Mouse (Mus musculus) C2C12 (cell line): ENCODE data around the gene Trim15. TPM values are rescaled to one million over a fixed set of nuclear protein-coding genes. Genes with fewer than 3 reads are reported as not detected.

Experiments
- H3K27me3 ChIP-seq: one replicate; pipeline ENCODE4 v1.6.1; 2011; ENCODE audit not compliant: control insufficient read depth, insufficient read depth, insufficient read length
- H3K36me3 ChIP-seq: one replicate; pipeline ENCODE4 v1.6.1; 2011; ENCODE audit not compliant: control insufficient read depth, insufficient read depth
- H3K4me3 ChIP-seq: one replicate; pipeline ENCODE4 v1.5.1; 2011; ENCODE audit warnings: mild to moderate bottlenecking, control low read depth; ENCODE audit not compliant: poor library complexity, insufficient read depth, severe bottlenecking
- H3K79me2 ChIP-seq: one replicate; pipeline ENCODE4 v1.6.1; 2011; ENCODE audit not compliant: control insufficient read depth, insufficient read depth
- H3K79me3 ChIP-seq: one replicate; pipeline ENCODE4 v1.6.1; 2011; ENCODE audit warnings: low read depth, control low read depth
- H3ac ChIP-seq: one replicate; pipeline ENCODE3; 2011; ENCODE audit warnings: low read depth; ENCODE audit not compliant: control insufficient read depth, insufficient read length
- CEBPB ChIP-seq: IDR thresholded peaks from one replicate; pipeline ENCODE4 v1.6.1; 2011; ENCODE audit warnings: low read depth, mild to moderate bottlenecking, control low read depth, moderate library complexity
- CTCF ChIP-seq: IDR thresholded peaks from one replicate; pipeline ENCODE4 v1.5.1; 2011; ENCODE audit not compliant: control insufficient read depth, insufficient read depth, insufficient read length
- FOSL1 ChIP-seq: IDR thresholded peaks from one replicate; pipeline ENCODE4 v1.8.0; 2011; ENCODE audit warnings: mild to moderate bottlenecking, low read length; ENCODE audit not compliant: poor library complexity, insufficient read depth, severe bottlenecking
- MAX ChIP-seq: IDR thresholded peaks from one replicate; pipeline ENCODE4 v1.6.1; 2011; ENCODE audit warnings: mild to moderate bottlenecking, control low read depth
- MYOD1 ChIP-seq: IDR thresholded peaks from one replicate; pipeline ENCODE4 v1.6.1; 2011; ENCODE audit warnings: low read depth; ENCODE audit not compliant: control insufficient read depth, insufficient read length
- MYOG ChIP-seq: IDR thresholded peaks from one replicate; pipeline ENCODE4 v1.6.1; 2011; ENCODE audit not compliant: control insufficient read depth, insufficient read length; ENCODE audit errors: extremely low read depth
- USF1 ChIP-seq: IDR thresholded peaks from one replicate; pipeline ENCODE4 v1.6.1; 2011; ENCODE audit warnings: low read depth, mild to moderate bottlenecking, control low read depth, moderate library complexity
- polyA plus RNA-seq: library from polyadenylated mRNA; unstranded; fragments of >200 nt; fragmentation: generic; extraction: Trizol; gene quantifications from one replicate; pipeline ENCODE4 v1.2.1, GENCODE M21; 2012; ENCODE audit warnings: missing spikeins

Gene Trim15
- polyA plus RNA-seq, 1 experiment, result 0.04 TPM

DNA sequence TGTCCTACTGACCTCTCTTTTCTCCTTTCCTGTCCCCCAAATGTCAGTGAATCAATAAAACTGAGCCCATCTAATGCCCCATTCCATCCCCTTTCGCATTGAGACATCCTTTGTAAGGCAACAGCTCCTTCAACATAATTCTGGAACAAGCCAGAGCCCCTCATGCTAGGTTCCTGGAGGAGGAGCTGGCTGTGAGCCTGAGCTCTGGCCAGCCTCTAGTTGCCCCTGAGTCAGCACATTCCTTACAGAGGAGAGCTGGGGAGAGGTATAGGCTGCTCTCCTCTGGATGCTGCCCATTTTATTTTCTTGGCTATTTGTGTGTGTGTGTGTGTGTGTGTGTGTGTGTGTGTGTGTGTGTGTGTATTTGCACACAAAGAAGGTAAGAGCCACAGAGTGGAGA, 41.2 kb upstream of the Trim15 start:
- H3K79me3 ChIP-seq, result no peaks in the 10 kb centered on the region
- TF ChIP-seq MYOD1 (no peak), FOSL1 (no peak), CEBPB (no peak), CTCF (no peak), MYOG (no peak), USF1 (no peak), MAX (no peak)
- peaks cover 22% of the 10 kb centered on the region for H3K27me3 ChIP-seq
- H3K36me3 ChIP-seq, result no peaks in the 10 kb centered on the region
- no peak overlapping the region for H3K4me3 ChIP-seq
- H3K79me2 ChIP-seq, result no peaks in the 10 kb centered on the region
- H3ac ChIP-seq, result no peak overlapping the region

DNA sequence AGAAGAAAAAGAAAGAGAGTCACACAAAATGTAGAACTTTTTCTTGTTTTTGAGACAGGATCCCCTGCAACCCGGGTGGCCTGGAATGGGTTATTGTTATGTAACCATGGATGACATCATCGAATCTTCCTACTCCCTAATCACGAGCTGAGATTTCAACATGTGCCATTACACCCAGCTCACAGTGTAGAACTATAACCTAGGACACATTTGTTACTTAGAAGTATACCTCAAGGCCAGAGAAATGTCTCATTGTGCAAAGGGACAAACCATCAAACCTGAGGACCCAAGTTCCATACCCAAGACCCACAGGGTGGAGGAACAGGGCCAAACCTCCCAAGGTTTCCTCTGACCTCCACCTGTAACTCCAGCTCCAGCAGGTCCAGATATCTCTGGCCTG, 36.6 kb upstream of the Trim15 start:
- peaks cover 16% of the 10 kb centered on the region for H3K27me3 ChIP-seq
- no peak overlapping the region for H3ac ChIP-seq
- TF ChIP-seq MYOG, result no peak
- TF ChIP-seq CEBPB, result no peak
- no peak for TF ChIP-seq USF1
- TF ChIP-seq MYOD1, result no peak
- no peak for TF ChIP-seq CTCF
- H3K36me3 ChIP-seq, result no peaks in the 10 kb centered on the region
- no peaks in the 10 kb centered on the region for H3K79me2 ChIP-seq
- no peaks in the 10 kb centered on the region for H3K79me3 ChIP-seq
- H3K4me3 ChIP-seq, result no peak overlapping the region

DNA sequence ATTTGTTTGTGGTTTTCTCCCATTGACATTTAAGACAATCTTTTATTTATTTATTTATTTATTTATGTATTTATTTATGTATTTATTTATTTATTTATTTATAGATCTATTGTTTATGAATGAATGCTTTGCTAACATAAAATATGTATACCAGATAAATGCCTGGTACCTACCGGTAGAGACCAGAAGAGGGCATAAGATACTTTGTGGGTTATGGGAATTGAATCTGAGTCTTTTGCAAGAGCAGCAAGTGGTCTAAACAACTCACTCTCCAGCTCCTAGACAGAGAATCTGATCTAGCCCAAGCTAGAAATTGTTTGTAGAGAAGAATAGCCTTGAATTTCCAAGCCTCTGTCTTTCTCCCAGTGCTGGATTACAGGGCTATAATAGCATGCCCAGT, 33.7 kb upstream of the Trim15 start:
- Histone ChIP-seq H3K4me3 (no peak overlapping the region), H3K36me3 (no peaks in the 10 kb centered on the region), H3K79me2 (no peaks in the 10 kb centered on the region), H3ac (no peak overlapping the region), H3K27me3 (no peaks in the 10 kb centered on the region), H3K79me3 (no peaks in the 10 kb centered on the region)
- TF ChIP-seq CTCF, result no peak
- no peak for TF ChIP-seq MYOD1
- TF ChIP-seq FOSL1, result no peak
- TF ChIP-seq CEBPB, result no peak
- no peak for TF ChIP-seq MAX
- no peak for TF ChIP-seq USF1
- no peak for TF ChIP-seq MYOG

DNA sequence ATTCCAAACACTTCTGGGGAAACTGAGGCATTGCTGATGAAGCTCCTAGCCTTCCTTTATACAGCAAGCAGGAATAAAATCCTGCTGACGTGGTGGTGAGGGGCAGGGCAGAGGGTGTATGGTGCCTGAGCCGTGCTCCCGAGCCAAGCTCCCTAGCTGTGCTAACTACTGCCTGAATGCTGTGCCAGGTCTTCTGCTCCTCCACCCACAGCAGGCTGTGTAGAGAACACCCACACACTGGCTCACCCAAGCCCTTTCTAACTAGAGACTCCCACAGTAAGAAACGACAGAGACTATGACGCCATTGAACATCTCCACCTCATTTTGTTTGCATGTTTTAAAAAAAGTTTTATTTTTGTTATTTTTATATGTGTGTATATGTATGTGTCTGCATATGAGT, 33.0 kb upstream of the Trim15 start:
- no peaks in the 10 kb centered on the region for H3K79me2 ChIP-seq
- no peaks in the 10 kb centered on the region for H3K27me3 ChIP-seq
- no peak overlapping the region for H3K4me3 ChIP-seq
- TF ChIP-seq MAX, result no peak
- TF ChIP-seq FOSL1, result no peak
- no peak for TF ChIP-seq MYOG
- no peak for TF ChIP-seq CTCF
- no peak for TF ChIP-seq MYOD1
- TF ChIP-seq USF1, result no peak
- no peak for TF ChIP-seq CEBPB
- no peaks in the 10 kb centered on the region for H3K79me3 ChIP-seq
- H3ac ChIP-seq, result no peak overlapping the region
- H3K36me3 ChIP-seq, result no peaks in the 10 kb centered on the region

DNA sequence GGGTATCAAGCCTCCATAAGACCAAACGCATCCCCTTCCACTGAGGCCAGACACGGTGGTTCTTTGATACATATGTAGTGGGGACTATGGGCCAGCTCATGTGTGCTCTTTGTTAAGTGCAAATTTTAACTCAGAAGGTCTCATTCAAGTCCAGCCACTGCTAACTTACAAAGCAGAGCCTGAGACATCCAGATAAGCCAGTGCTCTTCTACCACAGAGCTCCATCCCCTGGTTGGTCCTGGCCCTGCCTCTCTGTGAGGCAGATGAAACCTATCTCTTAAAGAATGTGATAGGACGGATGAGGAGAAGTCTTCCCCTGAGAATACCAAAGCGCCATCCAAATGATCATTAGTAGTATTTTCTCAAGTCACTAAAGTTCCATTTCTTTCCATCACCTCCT, 32.4 kb upstream of the Trim15 start:
- Histone ChIP-seq H3K79me2 (no peaks in the 10 kb centered on the region), H3K79me3 (no peaks in the 10 kb centered on the region), H3K27me3 (no peaks in the 10 kb centered on the region), H3ac (no peak overlapping the region), H3K4me3 (no peak overlapping the region), H3K36me3 (no peaks in the 10 kb centered on the region)
- TF ChIP-seq CTCF, result no peak
- TF ChIP-seq MAX, result no peak
- no peak for TF ChIP-seq FOSL1
- no peak for TF ChIP-seq USF1
- no peak for TF ChIP-seq MYOD1
- TF ChIP-seq CEBPB, result no peak
- no peak for TF ChIP-seq MYOG

DNA sequence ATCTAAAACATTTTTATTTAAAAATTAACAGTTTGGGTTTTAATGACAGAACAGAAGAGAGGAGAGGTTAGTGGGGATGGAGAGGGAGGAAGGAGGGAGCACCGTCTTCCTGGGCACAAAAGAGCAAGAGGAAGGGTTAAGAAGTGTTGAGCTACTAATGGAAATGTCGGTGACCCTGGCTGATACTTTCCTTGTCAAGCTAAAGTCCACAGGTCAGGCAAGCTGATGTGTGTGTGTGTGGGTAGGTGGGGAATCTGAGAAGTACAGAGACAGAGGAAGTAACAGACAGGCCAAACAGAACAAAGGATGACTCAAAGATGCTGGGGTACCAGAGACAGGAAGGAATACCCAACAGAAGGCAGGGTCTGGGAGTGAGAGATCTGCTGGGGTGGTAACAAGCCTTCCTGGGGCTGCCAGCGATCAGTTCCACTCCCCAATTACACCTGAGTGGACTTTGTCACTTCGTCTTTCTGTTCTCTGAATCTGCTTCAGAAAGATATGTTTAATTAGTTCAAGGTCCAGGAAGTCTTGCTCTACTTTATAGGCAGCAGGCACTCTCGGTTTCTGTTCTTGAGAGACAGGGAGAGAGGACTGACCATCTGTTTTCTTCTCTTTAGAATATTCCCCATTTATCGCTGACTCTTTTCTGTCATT, 30.7 kb upstream of the Trim15 start, which contains the start of gene Trim31:
Gene Trim31, plus strand, starts transcription at position 567 of the 654 bp plus-strand sequence.
- Histone ChIP-seq H3K27me3 (no peaks in the 10 kb centered on the region), H3ac (no peak within 1 kb of the TSS), H3K4me3 (no peak within 1 kb of the TSS), H3K36me3 (no peaks in the 10 kb centered on the region), H3K79me3 (no peaks in the 10 kb centered on the region), H3K79me2 (no peaks in the 10 kb centered on the region)
- TF ChIP-seq MYOD1 (no peak), MAX (no peak), CEBPB (no peak), USF1 (no peak), CTCF (no peak), MYOG (no peak), FOSL1 (no peak)
